11 mouse cellular contexts compared by ENCODE assay signal in the genomic region with DNA sequence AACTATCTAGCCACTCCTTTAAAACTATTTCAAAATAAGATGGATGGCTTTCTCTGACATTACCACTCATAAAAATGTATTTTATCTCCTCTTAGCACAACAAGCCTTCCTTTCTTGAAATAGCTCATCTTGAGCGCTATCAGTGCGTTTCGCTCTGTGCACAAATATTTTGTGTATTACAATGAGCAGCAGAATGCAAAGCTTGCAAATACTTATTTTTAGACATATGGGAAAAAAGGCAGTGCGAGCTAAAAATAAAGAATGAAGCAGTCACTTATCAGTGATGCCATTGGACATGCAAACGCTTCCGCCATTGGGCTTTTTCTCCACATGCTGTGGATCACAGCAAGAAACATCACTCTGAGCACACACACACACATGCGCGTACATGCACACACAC.
DNase-seq lines count a peak whose midpoint lies in the region; ATAC-seq and TF ChIP-seq lines count a peak whose summit lies in the region.
"Had no signal": no experiment of that assay in that cellular context is flagged by ENCODE, and none has a peak within 500 bp of the region (broad histone marks: within the 10 kb centered on the region; RNA-seq: fewer than 3 reads in every experiment).

No protein-coding gene starts in this region.

- DNase-seq in kidney, adult 2 months: no peak
- no peak for DNase-seq in kidney, adult 18-20 months
- no peak for DNase-seq in midbrain, embryonic 14.5 days
- no peak for DNase-seq in midbrain, postnatal 0 days (ENCODE audit: low spot score)
- no peak for DNase-seq in frontal cortex, postnatal 14 days (ENCODE audit: low spot score in 2 of 2)
- no peak for DNase-seq in embryo, embryonic 10 days (ENCODE audit: low spot score)
- DNase-seq: cerebellum, postnatal 10 days; spleen, adult 18-20 months; thymus, postnatal 25 days had no signal

- no peaks in the 10 kb centered on the region for H3K9me3 ChIP-seq in midbrain, embryonic 14.5 days (ENCODE audit: control insufficient read depth, low read length)
- H3K9me3 ChIP-seq in midbrain, postnatal 0 days (ENCODE audit: low read length): no peaks in the 10 kb centered on the region
- no peaks in the 10 kb centered on the region for H3K9me3 ChIP-seq in heart, embryonic 16.5 days (replicated peaks; ENCODE audit: control insufficient read depth, low read length)

- no peak for ATAC-seq in midbrain, embryonic 14.5 days (ENCODE audit: low FRiP score, low TSS enrichment)
- ATAC-seq in midbrain, postnatal 0 days (ENCODE audit: low FRiP score): no peak
- peak; percentile 42 for ATAC-seq in heart, embryonic 16.5 days (replicated peaks; ENCODE audit: extremely low read depth, insufficient read depth, low FRiP score)
- ATAC-seq: inflammation-experienced regulatory T-cells, adult 6 months had no signal

- H3K4me2 ChIP-seq in midbrain, embryonic 14.5 days (ENCODE audit: low read length): no peak overlapping the region
- H3K4me2 ChIP-seq in midbrain, postnatal 0 days (ENCODE audit: low read depth, low read length, poor library complexity, severe bottlenecking): no peak overlapping the region
- peak overlapping the region; percentile 31 for H3K4me2 ChIP-seq in heart, embryonic 16.5 days (ENCODE audit: low read depth, low read length)

- WGBS in kidney, adult 2 months: 75% methylated on average over 8 of the region's 8 CpGs
- WGBS in midbrain, embryonic 14.5 days: 93% methylated on average over 8 of the region's 8 CpGs
- 82% methylated on average over 8 of the region's 8 CpGs for WGBS in midbrain, postnatal 0 days
- 35% methylated on average over 8 of the region's 8 CpGs for WGBS in heart, embryonic 16.5 days

- H3K9ac ChIP-seq in midbrain, embryonic 14.5 days (replicated peaks; ENCODE audit: low read length): no peak overlapping the region
- H3K9ac ChIP-seq in midbrain, postnatal 0 days (replicated peaks; ENCODE audit: low read length, poor library complexity, severe bottlenecking): no peak overlapping the region
- no peak overlapping the region for H3K9ac ChIP-seq in heart, embryonic 16.5 days (ENCODE audit: low read length)

- H3K4me3 ChIP-seq in kidney, adult 2 months (ENCODE audit: insufficient read depth, low read depth, low read length): no peak overlapping the region
- H3K4me3 ChIP-seq in midbrain, embryonic 14.5 days (replicated peaks; ENCODE audit: low read depth, low read length): no peak overlapping the region
- no peak overlapping the region for H3K4me3 ChIP-seq in midbrain, postnatal 0 days (ENCODE audit: low read depth, low read length)
- no peak overlapping the region for H3K4me3 ChIP-seq in heart, embryonic 16.5 days (ENCODE audit: low read length)

- H3K27me3 ChIP-seq in kidney, adult 2 months (replicated peaks; ENCODE audit: control insufficient read depth, insufficient read depth, low read length): no peaks in the 10 kb centered on the region
- no peaks in the 10 kb centered on the region for H3K27me3 ChIP-seq in midbrain, embryonic 14.5 days (ENCODE audit: control insufficient read depth, insufficient read depth, low read length)
- no peaks in the 10 kb centered on the region for H3K27me3 ChIP-seq in midbrain, postnatal 0 days (ENCODE audit: insufficient read depth, low read length)
- no peaks in the 10 kb centered on the region for H3K27me3 ChIP-seq in heart, embryonic 16.5 days (ENCODE audit: control insufficient read depth, insufficient read depth, low read length)

- H3K4me1 ChIP-seq in kidney, adult 2 months (ENCODE audit: control insufficient read depth, insufficient read depth, low read length): peaks cover 26% of the 10 kb centered on the region
- H3K4me1 ChIP-seq in midbrain, embryonic 14.5 days (ENCODE audit: control insufficient read depth, insufficient read depth, low read length): peaks cover 19% of the 10 kb centered on the region
- H3K4me1 ChIP-seq in midbrain, postnatal 0 days (ENCODE audit: insufficient read depth, low read length): 0 out of 2 replicates have a peak, but pooled peaks cover 2% of the 10 kb centered on the region
- H3K4me1 ChIP-seq in heart, embryonic 16.5 days (ENCODE audit: control insufficient read depth, insufficient read depth, low read length): peaks cover 40% of the 10 kb centered on the region

- H3K27ac ChIP-seq in kidney, adult 2 months (ENCODE audit: insufficient read depth, low read depth, low read length): peak overlapping the region; percentile 63
- H3K27ac ChIP-seq in midbrain, embryonic 14.5 days (replicated peaks; ENCODE audit: low read depth, low read length): 0 out of 2 replicates have a peak overlapping the region, but pooled peaks have one; percentile 52
- no peak overlapping the region for H3K27ac ChIP-seq in midbrain, postnatal 0 days (ENCODE audit: low read depth, low read length)
- H3K27ac ChIP-seq in heart, embryonic 16.5 days (ENCODE audit: low read length): peak overlapping the region; percentile 87

- no peak for TF ChIP-seq CTCF in kidney, adult 2 months (conservative IDR thresholded peaks at IDR 0.05; ENCODE audit: insufficient read depth, insufficient read length, low read depth, low read length)
- TF ChIP-seq CTCF in midbrain, postnatal 0 days (IDR thresholded peaks at IDR 0.05): no peak

- no peaks in the 10 kb centered on the region for H3K36me3 ChIP-seq in kidney, adult 2 months (ENCODE audit: control insufficient read depth, insufficient read depth, low read length)
- H3K36me3 ChIP-seq in midbrain, embryonic 14.5 days (ENCODE audit: control insufficient read depth, insufficient read depth, low read length): no peaks in the 10 kb centered on the region
- no peaks in the 10 kb centered on the region for H3K36me3 ChIP-seq in midbrain, postnatal 0 days (ENCODE audit: insufficient read depth, low read length)
- peaks cover under 1% of the 10 kb centered on the region; the same call in 1 of the 2 replicates for H3K36me3 ChIP-seq in heart, embryonic 16.5 days (ENCODE audit: control insufficient read depth, insufficient read depth)

- no peak for TF ChIP-seq POLR2A in kidney, adult 2 months (IDR thresholded peaks at IDR 0.05; ENCODE audit: low read depth, low read length)
